Mouse (Mus musculus) gastrocnemius, postnatal 36 days (tissue): ENCODE data around the gene S100a14. TPM values are rescaled to one million over a fixed set of nuclear protein-coding genes. Genes with fewer than 3 reads are reported as not detected.
A peak's percentile ranks its signal among the peaks of the same experiment; 100 is the strongest.

Experiments used
- DNase-seq, 2 experiments: peaks; one replicate each; pipeline ENCODE4 v3.0.0; 2022
- intact Hi-C: fragments of 180-260 bp; cut with DNase I; formaldehyde crosslinking; loops from one replicate; pipeline ENCODE4 v1.15.1; 2025
- long read RNA-seq, 2 experiments: library from polyadenylated mRNA; stranded (forward); transcript quantifications; one replicate each; pipeline ENCODE4 v2.0.0; 2021
- total RNA-seq, 2 experiments: library from RNA; stranded (reverse); gene quantifications; 2 replicates each; pipeline ENCODE4 v1.2.3; 2021

Gene S100a14
- under 1 TPM in 1 of 2 experiments, not detected in 1; 0.30 TPM for total RNA-seq
- long read RNA-seq, experiment 1 = 0 reads
- long read RNA-seq, experiment 2 = 0 reads

DNA sequence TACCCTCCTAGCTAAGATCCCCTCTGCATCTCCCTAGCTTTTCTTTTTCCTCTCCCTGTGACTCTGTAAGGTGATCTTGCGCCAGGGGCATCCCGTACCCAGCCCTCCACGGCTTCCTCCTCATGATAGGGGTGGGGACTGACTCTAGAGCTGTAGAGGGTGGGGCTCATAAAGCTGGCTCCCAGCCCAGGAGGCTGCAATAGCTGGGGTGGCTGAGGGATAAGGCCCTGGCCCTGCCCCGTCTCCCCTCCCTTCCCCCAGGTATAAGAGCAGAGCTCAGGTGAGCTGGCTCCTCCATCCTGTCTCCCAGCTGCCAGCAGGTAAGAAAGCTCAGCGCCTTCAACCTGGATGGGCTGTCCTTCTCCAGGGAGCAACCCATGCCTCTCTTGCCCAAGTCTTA is at the start of gene S100a14:
Gene S100a14, plus strand, starts transcription at position 277 of the 400 bp plus-strand sequence.
- intact Hi-C loops = no loop called here
- no peak for DNase-seq

DNA sequence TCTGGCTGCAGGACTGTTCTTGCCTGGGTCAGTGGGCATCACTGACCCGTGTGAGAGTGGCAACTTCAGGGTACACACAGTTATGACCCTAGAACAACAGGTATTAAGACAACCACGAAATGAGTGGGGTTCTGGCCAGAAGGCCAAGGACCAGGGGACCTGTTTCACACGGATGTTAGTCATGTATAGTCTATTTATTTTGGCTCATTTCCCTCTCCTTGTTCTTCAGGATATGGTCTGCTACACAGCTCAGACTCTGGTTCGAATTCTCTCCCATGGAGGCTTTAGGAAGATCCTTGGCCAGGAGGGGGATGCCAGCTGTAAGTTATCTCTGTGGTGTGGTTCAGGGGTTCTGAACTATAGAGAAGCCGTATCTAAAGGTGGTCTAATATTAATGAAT is 39.7 kb upstream of the S100a14 start:
- DNase-seq = no peak
- intact Hi-C loops = no loop called here

DNA sequence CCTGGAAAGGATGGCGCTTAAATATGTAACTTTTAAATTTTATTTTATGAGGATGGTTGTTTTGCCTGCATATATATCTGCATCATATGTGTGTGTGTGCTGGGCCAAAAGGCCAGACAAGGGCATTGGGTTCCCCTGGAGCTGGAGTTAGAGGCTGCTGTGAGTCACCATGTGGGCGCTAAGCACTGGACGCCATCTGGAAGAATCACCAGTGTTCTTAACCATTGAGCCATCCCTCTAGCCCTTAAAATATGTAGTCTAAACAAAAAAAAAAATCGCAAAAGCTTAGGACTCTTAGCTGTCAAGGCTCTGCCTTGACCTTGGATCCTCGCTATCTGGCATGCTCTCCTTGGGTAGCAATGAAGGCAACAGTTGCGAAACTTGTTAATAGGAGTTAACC is 38.1 kb upstream of the S100a14 start:
- DNase-seq = no peak
- intact Hi-C loops = no loop called here

DNA sequence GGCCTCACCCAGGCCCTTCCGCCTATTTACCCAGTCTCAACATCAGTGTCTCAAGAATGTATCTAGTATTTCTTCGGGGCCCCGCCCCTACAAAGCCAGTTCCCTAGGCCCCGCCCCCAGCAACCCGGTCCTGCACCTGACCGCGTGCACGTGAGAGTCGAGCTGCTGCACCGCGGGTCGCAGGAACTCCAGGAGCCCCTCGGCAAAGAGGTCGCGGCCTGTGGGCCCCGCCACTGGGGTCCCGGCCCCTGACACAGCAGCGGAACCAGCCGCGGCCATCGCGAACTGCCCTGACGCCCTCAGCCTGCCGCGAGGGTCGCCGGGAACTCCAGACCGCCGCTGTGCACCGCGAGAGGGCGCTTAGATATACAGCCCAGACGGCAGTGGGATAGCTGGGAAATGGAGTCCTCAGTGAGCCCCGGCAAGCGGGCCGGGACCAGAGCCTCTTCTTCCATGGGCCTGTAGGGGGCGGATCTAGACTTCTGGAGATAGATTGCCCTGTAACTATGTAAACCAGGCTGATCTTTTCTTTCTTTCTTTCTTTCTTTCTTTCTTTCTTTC is 35.9 kb upstream of the S100a14 start, which contains the start of gene Snapin:
Gene Snapin, minus strand, starts transcription at position 338 of the 561 bp plus-strand sequence.
- peak; percentile 94 for DNase-seq
- intact Hi-C loops = loop anchor here (1.0 kb wide), 1 partner anchor 18 kb away; no protein-coding TSS in a partner anchor

DNA sequence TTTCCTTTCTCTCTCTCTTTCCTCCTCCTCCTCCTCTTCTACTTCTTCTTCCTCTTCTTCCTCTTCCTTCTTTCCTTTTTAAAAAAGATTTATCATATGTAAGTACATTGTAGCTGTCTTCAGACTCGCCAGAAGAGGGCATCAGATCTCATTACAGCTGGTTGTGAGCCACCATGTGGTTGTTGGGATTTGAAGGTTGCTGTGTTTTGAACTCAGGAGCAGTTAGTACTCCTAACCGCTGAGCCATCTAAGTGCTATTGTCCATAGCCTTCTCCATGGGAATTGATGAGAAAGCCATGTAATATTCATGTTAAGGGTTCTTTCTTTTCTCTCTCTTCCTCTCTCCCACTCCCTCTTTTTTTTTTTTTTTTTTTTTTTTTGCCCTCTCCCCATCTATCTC is 35.3 kb upstream of the S100a14 start:
- DNase-seq = no peak
- intact Hi-C loops = no loop called here

DNA sequence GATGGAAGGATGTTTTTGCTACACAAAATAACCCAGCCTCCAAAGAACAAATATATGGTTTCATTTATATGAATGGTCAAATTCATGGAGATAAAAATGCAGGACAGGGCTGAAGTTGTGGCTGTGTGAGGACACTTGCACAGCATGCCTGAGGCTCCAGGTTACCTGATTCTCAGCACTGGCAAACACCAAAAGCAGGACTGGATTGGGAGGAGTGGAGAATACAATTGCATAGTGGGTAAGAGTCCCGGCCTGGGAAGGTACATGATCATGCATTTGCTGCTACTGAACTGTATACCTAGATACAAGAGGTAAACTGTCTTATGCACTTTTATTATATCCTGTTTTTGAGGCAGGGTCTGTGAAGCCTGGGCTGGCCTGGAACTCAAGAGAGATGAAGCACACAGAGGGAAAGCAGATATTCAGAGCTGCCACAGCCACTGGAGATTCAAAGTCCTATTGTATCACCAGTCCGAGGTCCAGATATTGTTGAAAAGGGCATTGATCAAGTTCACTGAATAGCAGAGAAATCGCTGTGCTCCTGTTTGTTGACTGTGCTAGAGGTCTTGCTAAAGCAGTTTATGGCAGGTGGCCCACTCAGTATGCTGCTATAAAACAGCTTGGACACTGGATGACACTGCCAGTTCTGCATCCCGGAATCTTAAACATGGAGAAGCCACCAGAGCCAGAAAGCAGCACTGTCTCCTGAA is 32.7 kb upstream of the S100a14 start:
- no peak for DNase-seq
- intact Hi-C loops = no loop called here

DNA sequence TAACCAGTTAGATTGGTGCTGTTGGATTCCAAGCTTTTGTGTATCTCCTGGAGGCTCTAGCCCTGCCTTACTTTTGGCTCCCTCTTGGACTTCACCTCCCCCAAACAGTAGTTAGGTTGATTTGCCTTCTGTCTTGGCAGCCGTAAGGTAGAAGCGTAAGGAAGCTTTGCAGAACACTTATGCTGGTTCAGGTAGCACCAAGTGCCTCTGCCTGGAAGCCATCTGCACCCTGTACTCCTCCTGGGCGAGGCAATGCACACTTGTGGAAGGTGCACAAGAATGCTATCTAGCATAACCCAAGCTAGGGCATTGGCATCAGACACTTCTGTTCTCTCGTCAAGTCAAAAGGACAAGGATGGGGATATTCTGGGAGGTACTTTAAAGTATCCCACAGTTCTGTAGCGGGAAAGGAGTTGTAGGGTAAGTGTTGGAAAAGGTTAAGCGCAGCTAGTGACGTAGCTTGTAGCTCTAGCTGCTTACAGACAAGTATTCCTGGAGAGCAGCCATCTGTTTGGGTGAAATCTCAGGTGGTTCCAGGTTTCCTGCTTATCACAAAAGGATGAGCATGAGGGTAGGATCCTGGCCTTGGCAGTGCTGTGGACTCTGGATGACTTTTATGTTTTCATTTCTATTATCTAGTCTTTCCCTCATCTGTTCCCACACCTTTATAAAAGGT is 30.7 kb upstream of the S100a14 start:
- no peak for DNase-seq
- intact Hi-C loops = no loop called here

DNA sequence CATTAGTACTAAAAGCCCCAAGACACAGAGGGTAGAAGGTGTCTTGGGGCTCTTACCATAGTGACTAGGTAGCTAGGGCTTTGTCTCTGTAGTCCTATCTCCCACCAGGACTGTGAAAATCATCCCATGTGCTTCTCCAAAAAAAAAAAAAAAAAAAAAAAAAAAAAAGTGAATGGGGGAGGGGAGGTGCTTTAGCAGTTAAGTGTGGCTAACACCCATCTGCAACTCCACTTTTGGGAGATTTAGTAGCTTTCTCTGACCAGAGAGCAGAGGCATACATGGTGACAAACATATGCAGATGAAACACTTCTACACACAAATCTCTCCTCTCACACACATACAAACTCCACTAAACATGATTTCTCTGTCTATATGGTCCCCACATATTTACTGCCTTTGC is 29.1 kb upstream of the S100a14 start:
- DNase-seq = no peak
- intact Hi-C loops = no loop called here

DNA sequence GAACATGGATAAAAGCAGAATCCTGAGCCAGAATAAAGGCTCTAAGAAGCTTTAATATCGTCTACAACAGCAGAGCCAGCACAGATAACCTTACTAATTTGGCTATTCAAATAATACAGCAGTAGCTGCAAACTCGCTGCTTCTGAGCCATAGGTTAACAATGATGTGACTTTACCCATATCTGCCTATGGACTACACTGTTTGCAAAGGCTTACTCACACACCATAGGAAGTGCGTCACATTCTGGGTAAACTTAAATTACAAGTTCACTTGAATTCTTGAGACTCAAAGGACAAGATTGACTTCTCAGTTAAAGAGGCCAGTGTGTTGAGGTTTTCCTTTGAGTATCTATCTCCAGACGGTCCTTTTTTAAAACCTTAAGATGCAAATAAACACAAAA is 23.2 kb upstream of the S100a14 start:
- intact Hi-C loops = no loop called here
- DNase-seq = no peak

DNA sequence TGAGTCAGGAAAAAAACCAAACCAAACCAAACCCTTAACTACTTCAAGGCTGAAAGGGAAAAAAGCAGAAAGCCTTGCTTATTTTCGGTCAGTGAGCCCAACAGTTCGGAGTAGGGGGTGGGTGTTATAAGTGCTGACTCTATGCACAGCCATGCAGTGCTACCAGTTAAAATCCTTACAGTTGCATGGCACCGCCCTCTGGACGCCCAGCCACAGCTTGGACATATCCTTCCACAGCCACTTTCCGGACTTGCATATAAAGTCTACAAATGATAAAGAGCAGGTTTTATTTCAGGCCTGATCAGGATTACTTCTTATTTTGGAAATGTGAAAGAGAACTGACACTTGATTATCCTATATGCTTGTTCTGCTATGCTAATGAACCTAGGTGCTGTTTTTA is 21.4 kb upstream of the S100a14 start:
- intact Hi-C loops = no loop called here
- no peak for DNase-seq

DNA sequence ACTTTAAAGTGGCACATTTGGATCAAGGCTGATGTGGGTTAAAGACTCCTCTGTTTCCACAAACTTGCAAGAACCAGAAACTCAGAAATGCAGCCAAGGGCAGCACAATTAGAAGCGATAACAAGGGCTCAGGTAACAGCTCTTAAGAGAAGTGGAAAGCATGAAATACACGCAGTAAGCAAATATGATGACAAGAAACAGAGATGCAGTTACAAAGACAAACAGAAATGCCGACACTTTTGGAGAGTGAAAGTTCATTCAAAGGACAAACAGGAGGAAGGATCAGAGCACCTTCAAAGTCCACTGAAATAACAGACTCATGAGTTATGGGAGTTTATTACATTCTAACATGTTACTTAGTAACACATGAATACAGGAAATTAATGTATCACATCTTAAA is 20.3 kb upstream of the S100a14 start:
- DNase-seq = no peak
- intact Hi-C loops = no loop called here

DNA sequence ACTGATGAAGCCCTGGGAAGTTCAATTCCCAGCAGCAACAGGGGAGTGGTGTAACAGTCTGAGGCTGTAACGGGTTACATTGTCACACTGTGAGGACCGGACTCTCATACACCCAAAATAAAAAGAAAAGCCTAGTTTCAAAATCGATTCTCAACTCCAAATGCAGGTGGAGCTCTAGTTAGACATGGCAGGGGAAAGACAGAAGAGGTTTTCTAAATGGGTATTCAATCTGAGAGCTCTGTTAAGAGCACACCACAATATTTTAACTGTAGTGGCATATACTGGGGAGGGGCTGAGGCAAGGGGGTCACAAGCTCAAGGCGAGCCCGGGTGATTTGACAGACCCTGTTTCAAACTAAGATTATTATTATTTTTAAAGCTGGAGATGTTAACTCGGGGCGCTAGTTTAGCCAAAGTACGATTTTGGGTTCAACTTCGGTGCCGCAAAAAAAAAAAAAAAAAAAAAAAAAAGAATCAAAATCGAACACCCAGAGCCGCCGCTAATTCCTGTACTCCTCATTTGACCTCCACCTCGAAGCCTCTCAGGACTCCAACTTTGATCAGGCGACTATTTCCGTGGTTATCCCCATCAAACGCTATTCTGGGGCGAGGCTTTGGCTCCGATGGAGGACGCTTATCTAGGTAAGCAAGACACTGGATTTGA is 18.2 kb upstream of the S100a14 start:
- no peak for DNase-seq
- intact Hi-C loops = loop anchor here (1.0 kb wide), 1 partner anchor 18 kb away; no protein-coding TSS in a partner anchor

DNA sequence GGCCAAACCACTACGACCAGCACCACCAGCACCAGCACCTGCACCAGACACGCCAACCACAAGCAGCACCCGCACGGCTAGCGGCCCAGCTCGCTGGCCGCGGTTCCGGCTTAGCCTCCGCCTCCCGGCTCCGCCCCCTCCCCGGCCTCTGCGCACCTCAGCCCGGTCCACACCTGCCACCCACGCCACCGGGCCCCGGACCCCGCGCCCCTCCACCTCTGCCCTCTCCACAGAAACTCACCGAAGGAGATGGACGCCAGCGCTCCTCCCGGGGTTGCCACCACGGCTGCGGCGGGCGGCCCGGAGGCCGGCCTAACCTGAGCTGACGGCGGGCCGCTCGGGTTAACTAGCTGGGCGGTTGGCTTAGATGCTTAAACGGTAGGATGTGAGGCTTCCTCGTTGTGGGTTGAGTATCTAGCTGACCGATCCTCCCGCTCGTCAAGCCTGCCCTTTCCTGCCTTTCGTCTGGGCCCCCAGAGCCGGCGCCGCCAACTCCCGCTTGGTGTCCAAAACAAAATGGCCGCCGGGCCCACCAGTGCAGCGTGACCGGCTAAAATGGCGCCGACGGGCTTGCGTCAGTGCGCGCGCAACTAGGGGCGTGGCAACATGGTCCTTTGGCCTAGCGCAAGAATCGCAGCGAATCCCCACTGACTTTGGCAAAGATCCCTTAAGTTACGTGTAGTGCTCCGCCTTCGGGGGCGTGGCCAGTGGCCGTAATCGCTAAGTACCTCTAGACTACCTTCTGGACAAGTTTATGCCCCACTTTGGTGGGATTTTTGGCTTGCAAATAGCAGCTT is 17.5 kb upstream of the S100a14 start, which contains the start of gene Chtop:
Gene Chtop, minus strand, starts transcription at position 549 of the 797 bp plus-strand sequence.
- DNase-seq = peak; percentile 99
- intact Hi-C loops = loop anchor here (1.0 kb wide), 1 partner anchor 19 kb away; no protein-coding TSS in a partner anchor

DNA sequence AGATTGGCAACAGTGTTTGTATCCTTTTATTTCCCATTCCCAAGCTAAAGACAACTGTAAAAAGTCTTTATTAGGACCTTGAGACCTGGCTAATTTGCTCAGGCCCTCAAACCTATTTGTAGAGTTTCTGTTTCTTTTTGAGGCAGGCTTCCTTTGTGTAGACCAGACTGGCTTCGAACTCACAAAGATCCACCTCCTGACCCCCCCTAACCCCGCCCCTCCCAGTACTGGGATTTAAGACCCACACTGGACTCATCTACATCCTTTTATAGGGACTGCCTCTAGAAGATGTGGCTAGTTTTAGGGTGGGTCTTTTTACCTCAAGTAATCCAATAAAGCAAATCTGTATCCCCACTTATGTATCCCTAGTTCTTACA is 16.9 kb upstream of the S100a14 start:
- intact Hi-C loops = no loop called here
- no peak for DNase-seq

DNA sequence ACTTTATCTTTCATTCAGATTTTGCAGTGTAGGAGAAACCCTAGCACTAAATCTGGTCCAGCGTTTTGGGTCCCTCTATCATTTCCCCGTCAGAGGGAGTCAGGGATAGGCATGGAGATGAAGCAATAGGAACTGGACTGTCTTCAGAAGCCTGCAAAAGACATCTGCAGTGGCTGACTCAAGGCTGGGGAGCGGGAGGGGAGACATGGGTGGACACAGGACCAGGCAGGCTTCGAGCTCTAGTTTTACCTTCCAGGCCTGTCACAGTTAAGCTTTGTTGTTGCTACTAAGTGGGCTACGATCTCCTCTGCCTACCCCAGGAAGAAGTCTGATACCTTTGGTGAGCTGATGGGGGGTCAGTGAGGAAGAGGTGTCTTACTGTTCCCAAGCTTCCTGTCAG is 14.4 kb upstream of the S100a14 start:
- intact Hi-C loops = no loop called here
- no peak for DNase-seq

DNA sequence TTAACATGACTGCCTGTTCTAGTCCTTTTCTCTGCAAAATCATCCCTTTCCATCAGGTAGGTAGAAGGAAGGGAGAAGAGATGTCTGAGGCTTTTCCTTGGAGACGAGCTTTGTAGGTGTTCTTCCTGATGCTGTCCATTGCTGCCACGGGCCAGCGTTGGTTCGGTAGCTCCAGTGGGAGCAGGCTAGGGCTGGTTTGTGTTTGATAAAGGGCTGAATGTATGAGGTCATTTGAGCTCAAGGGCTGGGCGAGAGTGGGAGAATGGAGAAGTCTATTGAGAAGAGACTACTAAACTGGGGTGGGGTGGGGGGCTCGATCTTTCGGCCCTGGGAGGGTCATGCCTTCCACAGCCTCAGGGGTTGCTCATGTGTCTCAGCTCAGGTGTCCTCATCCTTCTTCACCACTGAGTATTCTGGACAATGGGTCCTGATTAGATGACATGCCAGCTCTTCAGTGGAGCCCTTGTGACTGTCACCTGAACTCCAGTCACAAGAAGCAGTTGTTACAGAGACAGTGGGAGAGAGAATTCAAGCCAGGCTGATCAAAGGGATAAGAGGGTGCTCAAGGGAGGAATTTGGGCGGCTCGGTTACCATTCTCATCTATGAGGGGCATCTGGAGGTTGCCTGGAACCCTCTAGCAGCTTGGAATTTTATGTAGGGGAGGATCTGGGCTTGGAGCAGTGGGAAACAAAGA is 13.6 kb upstream of the S100a14 start:
- intact Hi-C loops = no loop called here
- DNase-seq = no peak

DNA sequence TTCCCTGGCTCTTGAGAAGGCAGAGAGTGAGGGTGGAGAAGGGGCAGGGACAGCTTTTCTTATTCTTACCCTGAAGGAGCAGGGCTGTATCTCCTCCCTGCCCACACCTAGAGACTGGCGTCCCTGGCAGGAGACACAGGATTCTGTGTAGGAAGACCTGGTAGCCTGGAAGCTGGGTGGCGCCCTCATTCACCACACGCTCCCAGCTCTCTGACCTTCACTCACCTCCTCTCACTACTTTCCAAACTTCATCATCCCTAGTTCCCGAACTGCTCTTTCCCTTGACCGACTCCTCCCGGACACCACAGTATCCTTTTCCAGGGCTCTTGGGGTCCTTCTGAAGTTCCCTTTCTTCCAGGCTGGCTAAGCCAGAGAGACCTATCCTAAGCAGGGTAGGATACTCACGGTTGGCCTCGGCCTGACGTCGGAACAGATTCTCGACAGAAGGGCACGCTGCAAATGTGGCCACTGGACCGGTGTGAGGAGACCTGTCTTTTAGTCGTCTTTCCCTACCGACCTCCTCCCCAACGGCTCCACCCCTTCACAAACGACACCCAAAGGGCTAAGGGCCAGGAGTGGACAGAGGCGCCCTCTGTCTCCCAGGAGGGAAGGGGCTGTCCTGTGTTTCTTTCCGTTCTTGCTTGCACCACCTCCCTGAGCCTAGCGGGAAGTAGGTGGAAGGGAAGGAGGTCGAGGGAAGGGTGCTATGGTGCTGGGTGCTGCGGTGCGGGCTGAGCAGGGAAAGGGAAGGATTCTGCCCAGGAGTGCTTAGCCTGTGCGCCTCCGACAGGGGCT is 12.7 kb upstream of the S100a14 start, which contains the start of the genes S100a1 and S100a13:
Gene S100a1, minus strand, starts transcription at position 597 of the 795 bp plus-strand sequence.
Gene S100a13, plus strand, starts transcription at position 640 of the 795 bp plus-strand sequence.
- DNase-seq = peak; percentile 67 to 76
- intact Hi-C loops = no loop called here

DNA sequence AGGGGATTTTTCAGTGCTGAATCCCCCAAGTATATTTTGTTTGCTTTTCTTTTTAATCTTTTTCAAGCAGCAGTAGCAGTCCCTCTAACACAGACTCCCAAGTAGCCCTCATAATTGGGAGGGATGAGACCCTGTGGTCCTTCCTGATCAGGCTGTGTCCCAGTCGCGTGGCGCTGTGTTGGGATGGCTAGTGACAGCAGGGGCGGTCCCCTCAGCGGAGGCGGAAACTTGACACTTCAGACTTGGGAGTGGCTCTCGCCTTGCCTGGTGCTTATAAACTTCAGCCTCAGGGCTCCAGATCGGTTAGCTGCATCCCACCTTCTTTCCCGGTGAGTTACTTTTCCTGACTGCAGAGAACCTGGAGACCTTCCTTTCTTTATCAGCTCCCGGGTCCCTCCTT is 12.0 kb upstream of the S100a14 start:
- intact Hi-C loops = no loop called here
- peak; percentile 63 to 69 for DNase-seq

DNA sequence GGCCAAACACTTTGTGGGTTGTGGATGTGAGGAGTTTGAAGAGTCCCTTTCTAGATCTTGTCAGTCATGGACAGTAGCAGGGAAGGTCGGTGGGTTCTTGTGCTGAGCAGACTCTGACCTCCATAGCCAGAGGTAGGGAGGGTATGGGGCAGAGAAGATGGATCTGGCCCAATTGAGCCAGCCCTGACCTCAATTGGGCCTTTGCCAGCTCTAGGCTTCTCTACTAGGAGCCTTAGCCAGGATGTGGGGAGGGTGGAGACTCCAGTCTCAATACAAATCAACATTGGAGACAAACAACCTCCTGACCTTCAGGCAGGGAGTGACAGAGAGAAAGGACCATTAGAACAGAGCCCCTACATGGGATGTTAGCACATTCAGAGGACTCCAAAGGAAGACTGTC is 11.4 kb upstream of the S100a14 start:
- DNase-seq = peak; percentile 32 to 35
- intact Hi-C loops = no loop called here
